Mouse (Mus musculus) 3T3-L1 (cell line): Measurements from ENCODE around the gene Lyrm4.
A peak's percentile ranks its signal among the peaks of the same experiment; 100 is the strongest.
"Not testable (repeated sequence)": the region's sequence is repeated elsewhere in the genome, so short reads cannot be mapped to it uniquely, and the experiment has no call there.

Experiments
- DNase-seq: peaks from one replicate; pipeline ENCODE4 v3.0.0-alpha.2; 2015; ENCODE audit warnings: low read depth, low spot score

Gene Lyrm4

GRCm38 (mm10) chr13:35995231-35995630 lies 122.1 kb downstream of the Lyrm4 start:
- DNase-seq = no peak

- peak; percentile 30 for DNase-seq
Measured at GRCm38 (mm10) chr13:35994067-35994466, 123.3 kb downstream of the Lyrm4 start.

GRCm38 (mm10) chr13:35991185-35991584 lies 126.1 kb downstream of the Lyrm4 start:
- DNase-seq = not testable (repeated sequence)

- DNase-seq = no peak
Measured at GRCm38 (mm10) chr13:35989329-35989728, 128.0 kb downstream of the Lyrm4 start.

- DNase-seq = no peak
Measured at GRCm38 (mm10) chr13:35982985-35983384, 134.3 kb downstream of the Lyrm4 start.

- DNase-seq = no peak
Measured at GRCm38 (mm10) chr13:35980471-35980870, 136.9 kb downstream of the Lyrm4 start.

- DNase-seq = no peak
Measured at GRCm38 (mm10) chr13:35976912-35977311, 140.4 kb downstream of the Lyrm4 start.

- DNase-seq = no peak
Measured at GRCm38 (mm10) chr13:35969829-35970228, 147.5 kb downstream of the Lyrm4 start.

GRCm38 (mm10) chr13:35969431-35969721 lies 147.9 kb downstream of the Lyrm4 start:
- no peak for DNase-seq

GRCm38 (mm10) chr13:35968719-35969430 lies 148.5 kb downstream of the Lyrm4 start:
- DNase-seq = no peak

GRCm38 (mm10) chr13:35968131-35968718 lies 149.1 kb downstream of the Lyrm4 start:
- no peak for DNase-seq

GRCm38 (mm10) chr13:35967690-35968089 lies 149.6 kb downstream of the Lyrm4 start:
- DNase-seq = no peak

GRCm38 (mm10) chr13:35963583-35963982 lies 153.7 kb downstream of the Lyrm4 start:
- DNase-seq = no peak

GRCm38 (mm10) chr13:35959391-35960067 lies 157.8 kb downstream of the Lyrm4 start:
- DNase-seq = no peak

- DNase-seq = no peak
Measured at GRCm38 (mm10) chr13:35958539-35958938, 158.8 kb downstream of the Lyrm4 start, which contains the start of gene Ppp1r3g. Ppp1r3g (plus strand) TSS chr13:35958839.

GRCm38 (mm10) chr13:35949814-35950455 lies 167.4 kb downstream of the Lyrm4 start:
- no peak for DNase-seq

- DNase-seq = peak; percentile 88
Measured at GRCm38 (mm10) chr13:35947354-35948000, 169.8 kb downstream of the Lyrm4 start.

- no peak for DNase-seq
Measured at GRCm38 (mm10) chr13:35946659-35947353, 170.5 kb downstream of the Lyrm4 start.

GRCm38 (mm10) chr13:35940934-35941333 lies 176.4 kb downstream of the Lyrm4 start:
- no peak for DNase-seq

- DNase-seq = no peak
Measured at GRCm38 (mm10) chr13:35939871-35940665, 177.3 kb downstream of the Lyrm4 start.
